Mouse (Mus musculus) T-cell, adult 2 months (primary cell): ENCODE measurements around the gene Vegfa.
"Not testable (repeated sequence)": the region's sequence is repeated elsewhere in the genome, so short reads cannot be mapped to it uniquely, and the experiment has no call there.

Experiments used
- DNase-seq: peaks from one replicate; pipeline ENCODE4 v3.0.0; 2022; ENCODE audit warnings: low spot score

Vegfa gene

GRCm38 (mm10) chr17:45996921-45997444 lies 35.2 kb downstream of the Vegfa start:
- DNase-seq, result no peak

GRCm38 (mm10) chr17:45994281-45994817 lies 37.8 kb downstream of the Vegfa start:
- no peak for DNase-seq

DNA sequence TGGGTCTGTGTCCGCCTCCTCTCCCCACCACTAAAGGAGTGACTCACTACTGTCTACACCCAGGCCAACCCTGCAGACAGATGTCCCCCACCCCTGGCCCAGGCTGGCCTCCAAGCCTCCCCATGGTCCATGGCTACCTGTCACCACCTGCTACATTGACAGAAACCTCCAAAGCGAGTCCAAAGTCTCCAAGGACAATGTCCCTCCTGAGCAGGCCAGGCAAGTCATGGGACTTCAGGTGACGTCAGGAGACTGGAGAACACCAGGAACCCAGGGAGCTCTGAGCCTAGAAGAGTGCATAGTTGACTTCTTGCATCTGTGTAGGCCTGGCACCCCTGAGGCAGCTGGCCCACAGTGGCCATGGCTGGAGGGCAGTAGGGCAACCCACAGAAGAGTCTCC lies 45.3 kb downstream of the Vegfa start:
- no peak for DNase-seq

DNA sequence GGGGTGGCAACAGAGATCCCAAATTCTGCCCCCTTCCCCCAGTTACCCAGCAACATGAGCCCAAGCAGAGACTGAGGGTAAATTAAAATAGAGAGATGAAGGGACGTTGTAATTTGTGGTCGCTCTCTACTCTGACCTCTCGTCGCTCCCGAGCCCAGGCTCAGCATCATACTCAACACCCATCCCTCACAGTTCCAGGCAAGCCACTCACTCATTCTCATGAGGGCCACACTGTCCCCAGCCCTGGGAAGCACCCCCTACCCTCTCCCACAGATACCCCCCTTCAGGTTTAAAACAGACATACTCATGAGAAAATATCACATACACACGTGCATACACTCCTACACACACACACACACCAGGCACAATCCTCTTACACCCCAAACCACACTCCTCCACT lies 45.8 kb downstream of the Vegfa start:
- no peak for DNase-seq

- DNase-seq, result not testable (repeated sequence)
Measured at GRCm38 (mm10) chr17:45983185-45983584, 49.0 kb downstream of the Vegfa start.

- no peak for DNase-seq
Measured at GRCm38 (mm10) chr17:45981841-45982240, 50.3 kb downstream of the Vegfa start.

- no peak for DNase-seq
Measured at GRCm38 (mm10) chr17:45979025-45979805, 53.0 kb downstream of the Vegfa start.

DNA sequence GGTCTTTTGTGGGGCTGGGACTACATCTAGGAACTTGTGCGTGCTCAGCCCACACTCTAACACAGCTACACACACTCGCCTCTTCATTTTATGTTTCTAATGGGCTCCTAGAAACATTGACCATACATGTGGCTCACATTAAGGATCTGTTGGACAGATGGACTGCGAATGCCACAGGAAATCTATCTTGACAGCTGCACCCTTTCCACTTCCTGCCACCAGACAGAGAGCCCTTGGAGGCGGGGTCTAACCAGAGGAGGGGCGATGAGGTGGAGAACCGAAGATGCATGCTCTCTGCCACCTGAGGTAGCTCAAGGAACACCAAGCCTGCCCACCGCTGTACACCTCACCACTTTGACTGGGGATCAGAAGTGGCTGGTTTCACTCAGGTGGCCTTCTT lies 57.7 kb downstream of the Vegfa start:
- peak; percentile 41 for DNase-seq

- DNase-seq, result no peak
Measured at GRCm38 (mm10) chr17:45973214-45973613, 59.0 kb downstream of the Vegfa start.

- DNase-seq, result no peak
Measured at GRCm38 (mm10) chr17:45972405-45972804, 59.8 kb downstream of the Vegfa start.

GRCm38 (mm10) chr17:45971800-45972199 lies 60.4 kb downstream of the Vegfa start:
- DNase-seq, result no peak

- no peak for DNase-seq
Measured at GRCm38 (mm10) chr17:45970741-45971550, 61.2 kb downstream of the Vegfa start.

- DNase-seq, result no peak
Measured at GRCm38 (mm10) chr17:45969596-45969995, 62.6 kb downstream of the Vegfa start.

- no peak for DNase-seq
Measured at GRCm38 (mm10) chr17:45968341-45968740, 63.8 kb downstream of the Vegfa start.
